Mouse (Mus musculus) limb, embryonic 11.5 days (tissue): Measurements from ENCODE around the gene Zdhhc11. TPM values are rescaled to one million over a fixed set of nuclear protein-coding genes. Genes with fewer than 3 reads are reported as not detected.

Experiments
- ATAC-seq: fragments of 200-750 bp; cut with Nextera tagmentation; 2 replicates; pipeline ENCODE4 v1.8.0; 2017; ENCODE audit warnings: low read depth; ENCODE audit not compliant: insufficient number of reproducible peaks, low FRiP score, low TSS enrichment
- DNase-seq: peaks from one replicate; pipeline ENCODE4 v3.0.0-alpha.2; 2015; ENCODE audit warnings: low spot score
- H3K27ac ChIP-seq: fragments of 300-500 bp; sonication (generic); replicated peaks from 2 replicates; pipeline ENCODE4 v1.5.1; 2014; ENCODE audit warnings: low read depth, mild to moderate bottlenecking, low read length
- H3K27me3 ChIP-seq: fragments of 300-500 bp; sonication (generic); 2 replicates; pipeline ENCODE4 v1.6.1; 2014; ENCODE audit warnings: mild to moderate bottlenecking, low read length, mixed read lengths; ENCODE audit not compliant: control insufficient read depth, insufficient read depth
- H3K36me3 ChIP-seq: fragments of 300-500 bp; sonication (generic); 2 replicates; pipeline ENCODE4 v1.6.1; 2014; ENCODE audit warnings: mild to moderate bottlenecking, low read length, moderate library complexity, mixed read lengths; ENCODE audit not compliant: control insufficient read depth, insufficient read depth
- H3K4me1 ChIP-seq: fragments of 300-500 bp; sonication (generic); 2 replicates; pipeline ENCODE4 v1.6.1; 2014; ENCODE audit warnings: low read length, mixed read lengths; ENCODE audit not compliant: control insufficient read depth, insufficient read depth
- H3K4me2 ChIP-seq: fragments of 300-500 bp; sonication (generic); 2 replicates; pipeline ENCODE4 v1.6.1; 2014; ENCODE audit warnings: low read depth, mild to moderate bottlenecking, moderate library complexity; ENCODE audit not compliant: severe bottlenecking
- H3K4me3 ChIP-seq: fragments of 300-500 bp; sonication (generic); 2 replicates; pipeline ENCODE4 v1.5.1; 2014; ENCODE audit warnings: low read depth, low read length
- H3K9ac ChIP-seq: fragments of 300-500 bp; sonication (generic); 2 replicates; pipeline ENCODE4 v1.6.1; 2014; ENCODE audit warnings: mild to moderate bottlenecking, low read length
- H3K9me3 ChIP-seq: fragments of 300-500 bp; sonication (generic); 2 replicates; pipeline ENCODE4 v1.6.1; 2016; ENCODE audit warnings: low read length; ENCODE audit not compliant: control insufficient read depth
- WGBS: fragments of 180-500 bp; shearing (Covaris S2); extraction: QIAGEN DNeasy Blood & Tissue Kit; methylation state at CpG from one replicate; pipeline ENCODE4 v1.1.7; 2014; 5-methylcytosine and 5-hydroxymethylcytosine counted together
- microRNA-seq: library from miRNA; unstranded; fragments of <30 nt; microRNA quantifications from one replicate; pipeline ENCODE4, GENCODE M21; 2016
- polyA plus RNA-seq: library from polyadenylated mRNA; unstranded; fragments of >200 nt; fragmentation: Nextera tagmentation; extraction: Ambion mirVana; gene quantifications from 2 replicates; pipeline ENCODE4 v1.2.1, GENCODE M21; 2014

Zdhhc11 gene
- polyA plus RNA-seq, 1 experiment from 2014 or later: not detected

DNA sequence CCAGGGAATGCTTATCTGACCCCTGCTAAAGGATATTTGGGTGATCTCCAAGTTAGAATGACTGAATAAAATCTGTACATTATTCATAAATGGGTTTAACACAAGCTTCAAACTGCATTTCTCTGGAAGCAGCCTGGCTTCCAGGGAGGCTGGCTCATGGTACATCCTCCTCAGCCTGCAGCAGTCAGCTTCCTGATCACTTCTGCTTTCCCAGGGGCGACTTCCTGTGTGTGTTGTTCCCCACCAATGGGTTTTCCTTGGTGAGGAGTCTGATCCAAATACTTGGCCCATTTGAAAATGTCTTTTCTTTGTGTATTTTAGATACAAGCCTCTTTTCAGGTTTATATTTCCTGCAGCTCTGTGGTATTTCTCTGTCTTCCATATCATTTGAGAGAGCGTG is 65.4 kb downstream of the Zdhhc11 start:
- Histone ChIP-seq H3K27me3 (no peaks in the 10 kb centered on the region), H3K4me1 (no peaks in the 10 kb centered on the region), H3K9me3 (no peaks in the 10 kb centered on the region), H3K9ac (no peak overlapping the region), H3K36me3 (no peaks in the 10 kb centered on the region), H3K4me3 (no peak overlapping the region), H3K4me2 (no peak overlapping the region), H3K27ac (no peak overlapping the region)
- ATAC-seq (no peak), DNase-seq (no peak)
- WGBS: 84% methylated on average over 2 of the region's 2 CpGs

DNA sequence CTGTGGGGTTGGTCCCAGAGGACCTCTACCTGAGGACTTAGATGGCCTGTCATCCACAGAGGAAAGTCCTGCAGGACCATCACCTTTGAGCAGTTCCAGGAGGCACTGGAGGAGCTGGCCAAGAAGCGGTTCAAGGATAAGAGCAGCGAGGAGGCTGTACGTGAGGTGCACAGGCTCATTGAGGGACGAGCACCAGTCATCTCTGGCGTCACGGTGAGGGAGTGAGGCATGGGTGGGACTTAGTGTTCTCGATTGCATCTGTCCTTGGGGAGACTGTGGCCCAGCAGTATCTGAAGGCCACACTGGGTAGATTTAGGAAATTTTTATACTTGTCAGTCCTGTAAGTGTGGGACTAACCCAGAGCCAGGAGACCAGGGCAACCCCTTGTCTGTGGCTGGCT is 67.0 kb downstream of the Zdhhc11 start:
- no peak for DNase-seq
- WGBS: 84% methylated on average over 7 of the region's 7 CpGs
- H3K4me1 ChIP-seq: no peaks in the 10 kb centered on the region
- ATAC-seq: no peak
- H3K9ac ChIP-seq: no peak overlapping the region
- no peaks in the 10 kb centered on the region for H3K9me3 ChIP-seq
- no peak overlapping the region for H3K4me2 ChIP-seq
- H3K27me3 ChIP-seq: no peaks in the 10 kb centered on the region
- H3K4me3 ChIP-seq: no peak overlapping the region
- H3K27ac ChIP-seq: no peak overlapping the region
- H3K36me3 ChIP-seq: no peaks in the 10 kb centered on the region

DNA sequence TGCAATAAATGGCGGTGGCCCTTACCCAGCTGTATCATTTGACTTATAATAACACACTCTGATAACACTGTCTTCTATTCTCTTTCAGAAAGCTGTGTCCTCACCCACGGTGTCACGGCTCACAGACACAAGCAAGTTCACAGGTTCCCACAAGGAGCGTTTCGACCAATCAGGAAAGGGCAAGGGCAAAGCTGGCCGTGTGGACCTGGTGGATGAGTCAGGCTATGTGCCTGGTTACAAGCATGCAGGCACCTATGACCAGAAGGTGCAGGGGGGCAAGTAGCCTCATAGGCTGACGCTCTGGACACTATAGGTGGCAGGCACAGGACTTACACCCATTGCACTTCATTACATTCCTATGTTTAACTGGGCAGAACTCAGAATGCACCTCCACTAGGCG is 67.5 kb downstream of the Zdhhc11 start:
- no peak overlapping the region for H3K27ac ChIP-seq
- H3K4me3 ChIP-seq: no peak overlapping the region
- no peak for ATAC-seq
- H3K4me2 ChIP-seq: no peak overlapping the region
- no peak for DNase-seq
- H3K9ac ChIP-seq: no peak overlapping the region
- H3K27me3 ChIP-seq: no peaks in the 10 kb centered on the region
- no peaks in the 10 kb centered on the region for H3K9me3 ChIP-seq
- no peaks in the 10 kb centered on the region for H3K4me1 ChIP-seq
- 82% methylated on average over 8 of the region's 8 CpGs for WGBS
- no peaks in the 10 kb centered on the region for H3K36me3 ChIP-seq

DNA sequence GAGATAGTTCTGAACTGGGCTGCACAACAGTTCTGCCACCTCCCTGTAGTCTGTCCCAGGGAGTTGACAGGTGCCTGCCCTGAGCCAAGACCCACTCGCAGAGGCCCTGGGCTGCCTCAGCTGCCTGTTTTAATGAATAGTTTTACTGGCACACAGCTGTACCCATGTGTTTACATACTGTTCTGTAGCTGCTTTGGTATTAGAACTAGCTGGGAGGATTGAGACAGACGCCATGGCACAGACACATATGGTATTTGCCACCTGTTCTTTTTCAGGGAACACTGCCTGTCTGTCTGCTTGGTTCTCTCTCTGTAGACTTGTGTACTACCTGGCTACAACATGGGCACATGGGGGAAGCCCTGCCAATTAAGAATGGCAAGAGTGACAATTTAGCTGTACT is 71.1 kb downstream of the Zdhhc11 start:
- 91% methylated on average over 2 of the region's 2 CpGs for WGBS
- Histone ChIP-seq H3K27me3 (no peaks in the 10 kb centered on the region), H3K27ac (no peak overlapping the region), H3K4me3 (no peak overlapping the region), H3K36me3 (no peaks in the 10 kb centered on the region), H3K9ac (no peak overlapping the region), H3K4me1 (no peaks in the 10 kb centered on the region), H3K4me2 (no peak overlapping the region), H3K9me3 (no peaks in the 10 kb centered on the region)
- ATAC-seq: no peak
- DNase-seq: no peak

DNA sequence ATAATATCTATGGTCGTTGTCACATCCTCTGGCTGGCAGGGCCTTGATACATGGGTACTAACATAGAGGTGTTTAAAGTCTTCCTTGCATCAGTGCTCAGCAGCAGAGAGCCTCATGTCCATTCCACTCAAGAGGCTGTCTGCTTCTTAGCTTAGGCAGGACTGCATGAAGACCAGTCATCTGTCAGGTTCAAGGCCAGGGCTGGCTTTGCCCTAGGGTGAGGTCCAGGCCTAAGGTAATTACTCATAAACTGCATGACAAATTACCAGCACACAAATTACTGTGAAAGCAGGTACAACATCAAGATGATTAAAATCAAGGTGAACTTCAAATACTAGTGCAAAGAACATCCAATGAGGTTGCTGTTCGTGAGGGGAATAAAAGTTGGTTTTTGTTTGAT is 72.1 kb downstream of the Zdhhc11 start:
- no peak overlapping the region for H3K9ac ChIP-seq
- 92% methylated on average over 2 of the region's 2 CpGs for WGBS
- no peak overlapping the region for H3K27ac ChIP-seq
- DNase-seq (no peak), ATAC-seq (no peak)
- H3K4me3 ChIP-seq: no peak overlapping the region
- no peak overlapping the region for H3K4me2 ChIP-seq
- no peaks in the 10 kb centered on the region for H3K4me1 ChIP-seq
- H3K27me3 ChIP-seq: no peaks in the 10 kb centered on the region
- no peaks in the 10 kb centered on the region; the same call in 1 of the 2 replicates for H3K36me3 ChIP-seq
- no peaks in the 10 kb centered on the region for H3K9me3 ChIP-seq

DNA sequence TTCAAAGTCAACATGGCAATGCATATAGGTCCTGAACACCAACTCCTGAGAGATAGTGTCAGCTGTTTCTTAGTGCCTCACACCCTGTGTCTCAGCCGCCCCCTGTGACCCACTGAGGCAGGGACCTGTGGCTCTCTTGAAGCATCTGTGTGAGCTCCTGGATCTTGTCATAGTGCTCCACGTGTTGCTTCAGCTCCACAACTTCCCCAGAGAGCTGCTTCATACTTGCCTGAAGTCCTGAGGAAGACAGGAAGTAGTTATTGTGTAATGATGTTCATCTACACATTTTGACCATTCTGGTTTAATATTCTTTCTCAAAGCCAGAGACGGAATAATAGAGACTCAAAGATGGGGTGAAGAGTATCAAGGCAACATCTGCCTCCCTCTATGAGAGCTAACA is 76.3 kb downstream of the Zdhhc11 start:
- no peaks in the 10 kb centered on the region for H3K9me3 ChIP-seq
- 78% methylated on average over 3 of the region's 3 CpGs for WGBS

More for the DNA sequence above, 76.3 kb downstream of the Zdhhc11 start:
- Histone ChIP-seq H3K36me3 (peaks cover under 1% of the 10 kb centered on the region; the same call in 1 of the 2 replicates), H3K4me3 (no peak overlapping the region), H3K9ac (no peak overlapping the region), H3K27ac (no peak overlapping the region), H3K4me1 (no peaks in the 10 kb centered on the region), H3K4me2 (no peak overlapping the region), H3K27me3 (no peaks in the 10 kb centered on the region)
- no peak for ATAC-seq
- no peak for DNase-seq

Small RNA genes lying within 50 kb of the gene (microRNA-seq; reads per million reads assigned to microRNA genes)
- gene Gm25197: not detected

Other genes with a start within 250 kb of the Zdhhc11 start
- gene Slc12a7, start 230.8 kb upstream of the Zdhhc11 start, polyA plus RNA-seq: 49.1 and 50.8 TPM in 2 replicates
- gene Nkd2, start 116.2 kb upstream of the Zdhhc11 start, polyA plus RNA-seq: 49.9 and 55.9 TPM in 2 replicates
- gene Trip13, start 26.1 kb upstream of the Zdhhc11 start, polyA plus RNA-seq: 73.4 and 73.5 TPM in 2 replicates
- 60.0 and 66.8 TPM in 2 replicates for gene Brd9, start 26.0 kb upstream of the Zdhhc11 start, polyA plus RNA-seq
- 0.21 and 0.37 TPM in 2 replicates for gene Tppp, start 45.6 kb downstream of the Zdhhc11 start, polyA plus RNA-seq
- gene Cep72, start 98.4 kb downstream of the Zdhhc11 start, polyA plus RNA-seq: 23.4 and 24.4 TPM in 2 replicates
- 0.04 TPM in 1 of 2 replicates, not detected in the other for gene Slc9a3, start 157.6 kb downstream of the Zdhhc11 start, polyA plus RNA-seq
- gene Exoc3, start 244.9 kb downstream of the Zdhhc11 start, polyA plus RNA-seq: 80.7 and 85.2 TPM in 2 replicates